Mouse (Mus musculus): Measurements from ENCODE around the gene Trim2. TPM values are rescaled to one million over a fixed set of nuclear protein-coding genes. Genes with fewer than 3 reads are reported as not detected.

Trim2 gene
- polyA plus RNA-seq, 1 experiment from 2014 or later, result 24.9 TPM

DNA sequence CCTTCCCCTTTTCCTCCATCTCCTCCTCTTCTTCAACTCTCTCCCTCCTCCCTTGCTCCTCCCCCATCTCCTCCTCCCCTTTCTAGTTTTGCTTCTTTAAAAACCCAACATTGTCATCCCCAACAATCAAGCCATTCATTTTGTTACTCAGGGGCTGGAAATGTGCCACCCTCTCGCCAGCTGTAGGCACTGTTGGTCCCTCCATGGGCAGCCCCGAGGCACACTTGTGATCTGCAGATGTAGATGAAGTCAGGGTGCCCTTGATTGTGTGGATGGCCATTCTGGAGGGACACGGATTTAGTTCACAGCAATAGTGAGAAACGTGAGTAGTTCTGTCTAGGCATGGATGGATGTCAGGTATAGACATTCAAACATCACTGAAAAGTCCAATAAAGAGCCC lies 17.7 kb downstream of the Trim2 start:
- ATAC-seq (ENCODE audit: low read depth) (no peak), DNase-seq (ENCODE audit: low spot score) (no peak)
- H3K4me2 ChIP-seq (ENCODE audit: low read depth, low read length), result no peak overlapping the region
- H3K36me3 ChIP-seq (ENCODE audit: control insufficient read depth, insufficient read depth, low read length), result no peaks in the 10 kb centered on the region
- H3K27ac ChIP-seq (replicated peaks; ENCODE audit: low read depth, low read length), result no peak overlapping the region
- no peaks in the 10 kb centered on the region for H3K27me3 ChIP-seq (replicated peaks; ENCODE audit: control insufficient read depth, insufficient read depth, low read length)
- H3K9ac ChIP-seq (ENCODE audit: low read depth, low read length), result no peak overlapping the region
- WGBS, result 84% methylated on average over 4 of the region's 4 CpGs
- no peaks in the 10 kb centered on the region for H3K9me3 ChIP-seq (ENCODE audit: control insufficient read depth, low read length)
- no peak overlapping the region for H3K4me3 ChIP-seq (ENCODE audit: low read depth, low read length)
- H3K4me1 ChIP-seq (ENCODE audit: control insufficient read depth, insufficient read depth, low read length), result no peaks in the 10 kb centered on the region

DNA sequence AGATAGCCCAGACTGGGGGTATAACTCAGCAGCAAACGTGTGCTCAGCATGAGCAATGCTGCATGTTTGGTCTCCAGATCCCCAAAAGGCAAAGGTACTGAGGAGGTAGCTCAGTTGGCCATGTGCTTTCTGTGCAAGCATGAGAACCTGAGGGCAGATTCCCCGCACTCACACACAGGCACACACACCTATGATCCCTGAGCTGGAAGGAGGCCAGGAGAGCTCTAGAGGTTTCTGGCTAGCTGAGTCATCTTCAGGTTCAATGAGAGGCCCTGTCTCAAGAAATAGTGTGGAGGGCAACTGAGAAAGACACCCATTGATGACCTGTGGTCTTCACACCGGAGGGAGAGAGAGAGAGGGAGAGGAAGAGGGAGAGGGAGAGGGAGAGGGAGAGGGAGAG lies 19.4 kb downstream of the Trim2 start:
- 82% methylated on average over 2 of the region's 3 CpGs for WGBS

DNA sequence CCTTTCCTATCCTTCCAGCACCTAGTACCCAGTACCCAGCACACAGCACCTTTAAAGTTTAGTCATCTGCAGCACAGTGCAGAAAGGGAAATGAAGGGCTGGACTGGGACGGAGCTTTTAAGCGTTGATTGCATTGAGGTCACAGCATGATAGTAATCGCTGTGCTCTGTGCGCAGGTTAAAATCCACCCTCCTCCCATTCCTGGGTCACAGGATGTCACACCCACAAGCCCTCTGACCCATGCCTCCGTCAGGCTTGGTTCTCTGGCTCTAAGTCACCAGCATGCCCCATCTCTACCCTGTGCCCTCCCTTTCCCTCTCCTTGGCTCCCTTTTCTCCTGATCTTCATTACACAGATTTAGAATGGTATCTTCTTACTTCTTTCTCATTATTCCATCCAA lies 20.4 kb downstream of the Trim2 start:
- Histone ChIP-seq H3K4me2 (ENCODE audit: low read depth, low read length) (no peak overlapping the region), H3K9me3 (ENCODE audit: control insufficient read depth, low read length) (no peaks in the 10 kb centered on the region), H3K36me3 (ENCODE audit: control insufficient read depth, insufficient read depth, low read length) (no peaks in the 10 kb centered on the region), H3K4me3 (ENCODE audit: low read depth, low read length) (no peak overlapping the region), H3K4me1 (ENCODE audit: control insufficient read depth, insufficient read depth, low read length) (peaks cover 10% of the 10 kb centered on the region), H3K27me3 (replicated peaks; ENCODE audit: control insufficient read depth, insufficient read depth, low read length) (no peaks in the 10 kb centered on the region), H3K9ac (ENCODE audit: low read depth, low read length) (no peak overlapping the region), H3K27ac (replicated peaks; ENCODE audit: low read depth, low read length) (no peak overlapping the region)
- DNase-seq (ENCODE audit: low spot score), result no peak
- no peak for ATAC-seq (ENCODE audit: low read depth)
- WGBS, result 73% methylated on average over 5 of the region's 5 CpGs

More for the DNA sequence above, 19.4 kb downstream of the Trim2 start:
- Histone ChIP-seq H3K27me3 (replicated peaks; ENCODE audit: control insufficient read depth, insufficient read depth, low read length) (no peaks in the 10 kb centered on the region), H3K4me2 (ENCODE audit: low read depth, low read length) (no peak overlapping the region), H3K4me1 (ENCODE audit: control insufficient read depth, insufficient read depth, low read length) (peaks cover 4% of the 10 kb centered on the region), H3K4me3 (ENCODE audit: low read depth, low read length) (no peak overlapping the region), H3K36me3 (ENCODE audit: control insufficient read depth, insufficient read depth, low read length) (no peaks in the 10 kb centered on the region), H3K9me3 (ENCODE audit: control insufficient read depth, low read length) (no peaks in the 10 kb centered on the region), H3K27ac (replicated peaks; ENCODE audit: low read depth, low read length) (no peak overlapping the region), H3K9ac (ENCODE audit: low read depth, low read length) (no peak overlapping the region)
- DNase-seq (ENCODE audit: low spot score), result no peak
- ATAC-seq (ENCODE audit: low read depth), result no peak

DNA sequence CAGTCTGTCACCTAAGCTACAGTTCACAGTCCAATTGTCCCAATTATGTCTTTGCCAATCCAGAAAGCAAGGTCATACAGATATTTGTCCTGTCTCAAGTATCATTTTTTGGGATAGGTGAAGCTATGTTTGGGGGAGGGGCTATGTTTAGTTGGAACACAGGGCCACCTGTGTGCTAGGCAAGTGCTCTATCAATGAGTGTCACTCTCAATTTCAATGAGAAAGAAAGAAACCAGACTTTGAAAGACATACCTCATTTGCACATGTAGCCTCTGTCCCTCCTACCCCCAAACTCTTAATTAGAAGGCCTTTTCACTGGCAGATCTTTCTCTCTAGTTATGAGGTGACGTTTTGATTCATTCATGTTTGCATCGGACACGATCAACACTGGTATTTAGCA lies 21.9 kb downstream of the Trim2 start:
- DNase-seq (ENCODE audit: low spot score), result no peak
- Histone ChIP-seq H3K27ac (replicated peaks; ENCODE audit: low read depth, low read length) (no peak overlapping the region), H3K4me2 (ENCODE audit: low read depth, low read length) (no peak overlapping the region), H3K9me3 (ENCODE audit: control insufficient read depth, low read length) (no peaks in the 10 kb centered on the region), H3K27me3 (replicated peaks; ENCODE audit: control insufficient read depth, insufficient read depth, low read length) (no peaks in the 10 kb centered on the region), H3K36me3 (ENCODE audit: control insufficient read depth, insufficient read depth, low read length) (no peaks in the 10 kb centered on the region), H3K4me3 (ENCODE audit: low read depth, low read length) (no peak overlapping the region), H3K9ac (ENCODE audit: low read depth, low read length) (no peak overlapping the region), H3K4me1 (ENCODE audit: control insufficient read depth, insufficient read depth, low read length) (peaks cover 10% of the 10 kb centered on the region)
- 79% methylated on average over 3 of the region's 3 CpGs for WGBS
- ATAC-seq (ENCODE audit: low read depth), result no peak

DNA sequence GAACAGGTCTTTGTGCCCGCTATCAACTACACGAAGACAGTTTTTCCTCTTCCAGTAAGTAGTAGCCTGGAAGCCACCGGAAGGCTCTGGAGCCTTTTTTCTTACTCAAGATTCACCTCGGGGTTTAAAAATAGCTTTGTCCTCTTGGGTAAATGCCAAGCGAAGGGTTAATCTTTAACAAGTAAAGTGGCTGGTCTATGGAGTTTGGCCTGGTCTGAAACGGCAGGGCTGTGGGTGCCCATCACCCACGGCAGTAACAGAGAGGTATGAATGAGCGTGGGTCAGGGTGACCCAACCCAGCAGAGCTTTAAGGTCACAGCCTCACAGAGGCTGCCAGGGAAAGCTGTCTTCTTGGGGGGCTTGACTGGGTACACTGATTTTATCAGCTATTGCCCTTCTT lies 23.2 kb downstream of the Trim2 start:
- Histone ChIP-seq H3K36me3 (ENCODE audit: control insufficient read depth, insufficient read depth, low read length) (no peaks in the 10 kb centered on the region), H3K9me3 (ENCODE audit: control insufficient read depth, low read length) (no peaks in the 10 kb centered on the region), H3K9ac (ENCODE audit: low read depth, low read length) (no peak overlapping the region), H3K4me2 (ENCODE audit: low read depth, low read length) (no peak overlapping the region), H3K4me3 (ENCODE audit: low read depth, low read length) (no peak overlapping the region), H3K27ac (replicated peaks; ENCODE audit: low read depth, low read length) (no peak overlapping the region), H3K4me1 (ENCODE audit: control insufficient read depth, insufficient read depth, low read length) (peaks cover 10% of the 10 kb centered on the region), H3K27me3 (replicated peaks; ENCODE audit: control insufficient read depth, insufficient read depth, low read length) (no peaks in the 10 kb centered on the region)
- WGBS, result 73% methylated on average over 8 of the region's 8 CpGs
- DNase-seq (ENCODE audit: low spot score), result no peak
- no peak for ATAC-seq (ENCODE audit: low read depth)

DNA sequence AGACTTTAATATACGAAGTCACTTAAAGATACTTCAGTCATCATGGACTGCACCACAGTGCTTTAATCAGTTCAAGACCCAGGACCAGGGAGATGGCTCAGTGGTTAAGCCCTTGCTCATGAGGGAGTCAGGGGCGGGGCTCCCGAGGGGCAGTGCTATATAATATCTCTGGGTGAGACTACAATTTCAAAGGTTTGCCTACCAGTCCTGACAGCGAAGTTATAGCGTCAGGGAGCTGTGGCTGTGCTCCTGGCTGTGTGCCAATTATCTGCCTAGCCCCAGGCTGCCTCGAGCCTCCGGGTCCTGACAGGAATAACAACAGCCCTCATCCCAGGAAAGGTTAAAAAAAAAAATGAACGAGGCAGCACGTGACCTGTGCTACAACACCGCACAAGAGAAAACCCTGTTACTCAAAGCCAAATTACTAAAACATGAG lies 24.7 kb downstream of the Trim2 start:
- no peak overlapping the region for H3K4me2 ChIP-seq (ENCODE audit: low read depth, low read length)
- H3K9ac ChIP-seq (ENCODE audit: low read depth, low read length), result no peak overlapping the region
- H3K9me3 ChIP-seq (ENCODE audit: control insufficient read depth, low read length), result no peaks in the 10 kb centered on the region
- peak; percentile 50 for DNase-seq (ENCODE audit: low spot score)
- H3K4me1 ChIP-seq (ENCODE audit: control insufficient read depth, insufficient read depth, low read length), result peaks cover 10% of the 10 kb centered on the region
- H3K36me3 ChIP-seq (ENCODE audit: control insufficient read depth, insufficient read depth, low read length), result no peaks in the 10 kb centered on the region
- H3K4me3 ChIP-seq (ENCODE audit: low read depth, low read length), result no peak overlapping the region
- no peak overlapping the region for H3K27ac ChIP-seq (replicated peaks; ENCODE audit: low read depth, low read length)
- WGBS, result 22% methylated on average over 10 of the region's 10 CpGs
- no peaks in the 10 kb centered on the region for H3K27me3 ChIP-seq (replicated peaks; ENCODE audit: control insufficient read depth, insufficient read depth, low read length)
- ATAC-seq (ENCODE audit: low read depth), result peak; percentile 74

DNA sequence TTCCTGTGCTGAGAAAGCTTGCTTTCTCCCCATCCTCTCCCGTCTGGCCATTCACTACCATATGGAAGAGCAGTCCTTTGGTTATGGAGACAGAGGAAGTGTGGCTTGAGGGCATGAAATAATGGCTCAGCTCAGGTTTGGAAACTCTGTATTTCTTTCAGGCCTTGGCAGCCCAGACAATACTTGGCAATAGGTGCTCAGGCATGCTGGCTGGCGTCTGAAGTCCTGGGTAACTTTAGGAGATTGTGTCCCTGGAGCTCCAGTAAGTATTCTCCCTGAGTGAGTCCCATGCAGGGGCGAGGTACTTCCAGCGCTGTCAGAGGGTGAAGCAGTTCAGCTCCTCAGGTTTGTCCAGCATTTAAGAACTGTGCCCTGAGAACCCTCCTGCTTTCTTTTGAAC lies 27.9 kb downstream of the Trim2 start:
- ATAC-seq (ENCODE audit: low read depth) (no peak), DNase-seq (ENCODE audit: low spot score) (no peak)
- Histone ChIP-seq H3K9me3 (ENCODE audit: control insufficient read depth, low read length) (no peaks in the 10 kb centered on the region), H3K4me2 (ENCODE audit: low read depth, low read length) (no peak overlapping the region), H3K27ac (replicated peaks; ENCODE audit: low read depth, low read length) (no peak overlapping the region), H3K4me1 (ENCODE audit: control insufficient read depth, insufficient read depth, low read length) (peaks cover 10% of the 10 kb centered on the region), H3K27me3 (replicated peaks; ENCODE audit: control insufficient read depth, insufficient read depth, low read length) (no peaks in the 10 kb centered on the region), H3K36me3 (ENCODE audit: control insufficient read depth, insufficient read depth, low read length) (no peaks in the 10 kb centered on the region), H3K4me3 (ENCODE audit: low read depth, low read length) (no peak overlapping the region), H3K9ac (ENCODE audit: low read depth, low read length) (no peak overlapping the region)
- WGBS, result 81% methylated on average over 4 of the region's 4 CpGs

DNA sequence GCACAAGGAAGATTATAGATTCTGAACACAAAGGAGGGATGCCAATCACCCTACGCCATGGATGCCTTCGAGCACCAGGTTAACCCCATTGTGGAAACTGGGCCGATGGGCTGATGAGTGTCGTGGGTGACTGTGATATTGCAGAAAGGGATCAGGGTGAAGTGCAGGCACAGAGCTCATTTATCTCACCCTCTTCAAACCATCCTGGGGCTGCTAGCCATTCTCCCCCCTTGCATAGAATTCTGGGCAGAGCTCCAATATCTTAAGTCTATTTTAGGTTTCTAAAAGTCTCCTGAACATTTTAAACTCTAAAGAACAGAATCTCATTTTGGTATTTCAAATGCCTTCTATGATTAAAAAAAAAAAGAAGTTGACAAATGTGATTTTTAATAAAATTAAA lies 31.6 kb downstream of the Trim2 start:
- DNase-seq (ENCODE audit: low spot score) (no peak), ATAC-seq (ENCODE audit: low read depth) (no peak)
- H3K9me3 ChIP-seq (ENCODE audit: control insufficient read depth, low read length), result no peaks in the 10 kb centered on the region
- 81% methylated on average over 4 of the region's 4 CpGs for WGBS
- H3K4me2 ChIP-seq (ENCODE audit: low read depth, low read length), result no peak overlapping the region
- no peaks in the 10 kb centered on the region for H3K36me3 ChIP-seq (ENCODE audit: control insufficient read depth, insufficient read depth, low read length)
- no peak overlapping the region for H3K27ac ChIP-seq (replicated peaks; ENCODE audit: low read depth, low read length)
- no peaks in the 10 kb centered on the region for H3K27me3 ChIP-seq (replicated peaks; ENCODE audit: control insufficient read depth, insufficient read depth, low read length)
- H3K4me3 ChIP-seq (ENCODE audit: low read depth, low read length), result no peak overlapping the region
- H3K4me1 ChIP-seq (ENCODE audit: control insufficient read depth, insufficient read depth, low read length), result peaks cover 4% of the 10 kb centered on the region
- H3K9ac ChIP-seq (ENCODE audit: low read depth, low read length), result no peak overlapping the region

DNA sequence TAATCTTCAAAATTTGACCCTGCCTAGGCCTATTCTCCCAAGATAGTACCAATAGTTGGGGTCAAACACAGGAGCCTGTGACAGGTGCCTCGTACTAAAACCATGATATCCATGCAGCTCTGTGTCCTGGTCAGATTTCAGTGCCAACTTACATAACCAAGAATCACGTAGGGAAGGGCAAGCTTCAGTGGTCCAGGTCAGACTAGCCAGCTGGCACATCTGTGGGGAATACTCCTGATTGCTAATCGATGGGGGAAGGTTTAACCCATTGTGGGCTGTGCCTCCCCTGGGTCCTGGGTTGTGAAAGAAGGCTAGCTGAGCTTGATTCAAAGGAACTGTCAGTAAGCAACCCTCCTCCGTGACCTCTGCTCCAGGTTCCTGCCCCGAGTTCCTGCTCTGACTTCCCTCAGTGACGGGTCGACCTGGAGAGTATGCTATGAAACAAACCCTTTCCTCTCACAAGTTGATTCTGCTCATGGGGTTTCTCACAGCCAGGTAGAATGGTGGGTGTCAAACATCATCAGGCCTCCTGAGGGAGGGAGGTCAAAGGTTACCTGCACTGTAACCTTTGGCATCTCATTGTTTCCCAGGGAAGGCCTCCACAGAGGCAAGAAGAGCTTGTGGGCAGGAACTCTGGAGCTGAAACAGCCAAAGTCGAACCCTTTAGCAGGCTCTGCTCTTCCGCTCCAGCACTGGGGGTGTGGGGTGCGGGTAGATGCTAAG lies 34.2 kb downstream of the Trim2 start:
- H3K4me2 ChIP-seq (ENCODE audit: low read depth, low read length), result no peak overlapping the region
- no peak for ATAC-seq (ENCODE audit: low read depth)
- DNase-seq (ENCODE audit: low spot score), result no peak
- 76% methylated on average over 10 of the region's 10 CpGs for WGBS
- H3K4me3 ChIP-seq (ENCODE audit: low read depth, low read length), result no peak overlapping the region
- H3K9ac ChIP-seq (ENCODE audit: low read depth, low read length), result no peak overlapping the region
- no peaks in the 10 kb centered on the region for H3K27me3 ChIP-seq (replicated peaks; ENCODE audit: control insufficient read depth, insufficient read depth, low read length)
- no peaks in the 10 kb centered on the region for H3K9me3 ChIP-seq (ENCODE audit: control insufficient read depth, low read length)
- no peaks in the 10 kb centered on the region for H3K36me3 ChIP-seq (ENCODE audit: control insufficient read depth, insufficient read depth, low read length)
- peaks cover 4% of the 10 kb centered on the region; the same call in 1 of the 2 replicates for H3K4me1 ChIP-seq (ENCODE audit: control insufficient read depth, insufficient read depth, low read length)
- H3K27ac ChIP-seq (replicated peaks; ENCODE audit: low read depth, low read length), result no peak overlapping the region

Data from embryonic facial prominence, embryonic 14.5 days (tissue).